Mouse (Mus musculus): ENCODE data around the gene Rassf2. TPM values are rescaled to one million over a fixed set of nuclear protein-coding genes. Genes with fewer than 3 reads are reported as not detected.

Rassf2 gene
- polyA plus RNA-seq, 1 experiment = 0.94 TPM

GRCm38 (mm10) chr2:132063776-132064175 is 33.7 kb upstream of the Rassf2 start:
- H3K27me3 ChIP-seq (ENCODE audit: control insufficient read depth, insufficient read depth, insufficient read length) = no peaks in the 10 kb centered on the region
- TF ChIP-seq CEBPB (IDR thresholded peaks at IDR 0.05; ENCODE audit: low read depth) = no peak
- no peak for TF ChIP-seq FOSL1 (IDR thresholded peaks at IDR 0.05; ENCODE audit: insufficient read depth, low read length, poor library complexity, severe bottlenecking)
- TF ChIP-seq USF1 (IDR thresholded peaks at IDR 0.05; ENCODE audit: low read depth) = no peak
- TF ChIP-seq CTCF (IDR thresholded peaks at IDR 0.05; ENCODE audit: control insufficient read depth, insufficient read depth, insufficient read length) = no peak
- TF ChIP-seq MYOG (IDR thresholded peaks at IDR 0.05; ENCODE audit: control insufficient read depth, extremely low read depth, insufficient read length) = no peak
- TF ChIP-seq MAX (IDR thresholded peaks at IDR 0.05) = no peak
- TF ChIP-seq MYOD1 (IDR thresholded peaks at IDR 0.05; ENCODE audit: control insufficient read depth, insufficient read length, low read depth) = no peak

GRCm38 (mm10) chr2:132061884-132062283 is 31.8 kb upstream of the Rassf2 start:
- Histone ChIP-seq H3ac (ENCODE audit: control insufficient read depth, insufficient read length, low read depth) (no peak overlapping the region), H3K36me3 (ENCODE audit: control insufficient read depth, insufficient read depth) (peaks cover 83% of the 10 kb centered on the region), H3K79me2 (ENCODE audit: control insufficient read depth, insufficient read depth) (no peaks in the 10 kb centered on the region), H3K79me3 (ENCODE audit: low read depth) (no peaks in the 10 kb centered on the region), H3K27me3 (ENCODE audit: control insufficient read depth, insufficient read depth, insufficient read length) (no peaks in the 10 kb centered on the region), H3K4me3 (ENCODE audit: insufficient read depth, poor library complexity, severe bottlenecking) (no peak overlapping the region)
- TF ChIP-seq CTCF (IDR thresholded peaks at IDR 0.05; ENCODE audit: control insufficient read depth, insufficient read depth, insufficient read length) = no peak
- TF ChIP-seq USF1 (IDR thresholded peaks at IDR 0.05; ENCODE audit: low read depth) = no peak

More at GRCm38 (mm10) chr2:132063776-132064175, 33.7 kb upstream of the Rassf2 start:
- H3K79me2 ChIP-seq (ENCODE audit: control insufficient read depth, insufficient read depth) = no peaks in the 10 kb centered on the region
- H3K4me3 ChIP-seq (ENCODE audit: insufficient read depth, poor library complexity, severe bottlenecking) = no peak overlapping the region
- H3K79me3 ChIP-seq (ENCODE audit: low read depth) = no peaks in the 10 kb centered on the region
- peaks cover 70% of the 10 kb centered on the region for H3K36me3 ChIP-seq (ENCODE audit: control insufficient read depth, insufficient read depth)
- no peak overlapping the region for H3ac ChIP-seq (ENCODE audit: control insufficient read depth, insufficient read length, low read depth)

GRCm38 (mm10) chr2:132059919-132060318 is 29.9 kb upstream of the Rassf2 start:
- TF ChIP-seq MYOG (IDR thresholded peaks at IDR 0.05; ENCODE audit: control insufficient read depth, extremely low read depth, insufficient read length) (no peak), CEBPB (IDR thresholded peaks at IDR 0.05; ENCODE audit: low read depth) (no peak), CTCF (IDR thresholded peaks at IDR 0.05; ENCODE audit: control insufficient read depth, insufficient read depth, insufficient read length) (no peak), USF1 (IDR thresholded peaks at IDR 0.05; ENCODE audit: low read depth) (no peak), FOSL1 (IDR thresholded peaks at IDR 0.05; ENCODE audit: insufficient read depth, low read length, poor library complexity, severe bottlenecking) (no peak), MAX (IDR thresholded peaks at IDR 0.05) (no peak), MYOD1 (IDR thresholded peaks at IDR 0.05; ENCODE audit: control insufficient read depth, insufficient read length, low read depth) (no peak)
- no peaks in the 10 kb centered on the region for H3K27me3 ChIP-seq (ENCODE audit: control insufficient read depth, insufficient read depth, insufficient read length)
- H3K79me3 ChIP-seq (ENCODE audit: low read depth) = no peaks in the 10 kb centered on the region
- no peaks in the 10 kb centered on the region for H3K79me2 ChIP-seq (ENCODE audit: control insufficient read depth, insufficient read depth)
- no peak overlapping the region for H3K4me3 ChIP-seq (ENCODE audit: insufficient read depth, poor library complexity, severe bottlenecking)
- H3K36me3 ChIP-seq (ENCODE audit: control insufficient read depth, insufficient read depth) = peaks cover 91% of the 10 kb centered on the region
- no peak overlapping the region for H3ac ChIP-seq (ENCODE audit: control insufficient read depth, insufficient read length, low read depth)

GRCm38 (mm10) chr2:132055349-132055753 is 25.3 kb upstream of the Rassf2 start:
- H3K27me3 ChIP-seq (ENCODE audit: control insufficient read depth, insufficient read depth, insufficient read length) = no peaks in the 10 kb centered on the region
- no peak for TF ChIP-seq CTCF (IDR thresholded peaks at IDR 0.05; ENCODE audit: control insufficient read depth, insufficient read depth, insufficient read length)
- no peak for TF ChIP-seq MYOG (IDR thresholded peaks at IDR 0.05; ENCODE audit: control insufficient read depth, extremely low read depth, insufficient read length)
- TF ChIP-seq USF1 (IDR thresholded peaks at IDR 0.05; ENCODE audit: low read depth) = no peak
- no peak for TF ChIP-seq CEBPB (IDR thresholded peaks at IDR 0.05; ENCODE audit: low read depth)
- no peaks in the 10 kb centered on the region for H3K79me3 ChIP-seq (ENCODE audit: low read depth)
- H3K4me3 ChIP-seq (ENCODE audit: insufficient read depth, poor library complexity, severe bottlenecking) = no peak overlapping the region
- no peak overlapping the region for H3ac ChIP-seq (ENCODE audit: control insufficient read depth, insufficient read length, low read depth)
- peaks cover 64% of the 10 kb centered on the region for H3K36me3 ChIP-seq (ENCODE audit: control insufficient read depth, insufficient read depth)
- H3K79me2 ChIP-seq (ENCODE audit: control insufficient read depth, insufficient read depth) = no peaks in the 10 kb centered on the region

GRCm38 (mm10) chr2:132053824-132054223 is 23.8 kb upstream of the Rassf2 start:
- no peak for TF ChIP-seq CTCF (IDR thresholded peaks at IDR 0.05; ENCODE audit: control insufficient read depth, insufficient read depth, insufficient read length)
- TF ChIP-seq USF1 (IDR thresholded peaks at IDR 0.05; ENCODE audit: low read depth) = no peak
- H3K79me2 ChIP-seq (ENCODE audit: control insufficient read depth, insufficient read depth) = no peaks in the 10 kb centered on the region
- no peak overlapping the region for H3ac ChIP-seq (ENCODE audit: control insufficient read depth, insufficient read length, low read depth)
- H3K79me3 ChIP-seq (ENCODE audit: low read depth) = no peaks in the 10 kb centered on the region
- H3K27me3 ChIP-seq (ENCODE audit: control insufficient read depth, insufficient read depth, insufficient read length) = no peaks in the 10 kb centered on the region
- no peak overlapping the region for H3K4me3 ChIP-seq (ENCODE audit: insufficient read depth, poor library complexity, severe bottlenecking)
- peaks cover 49% of the 10 kb centered on the region for H3K36me3 ChIP-seq (ENCODE audit: control insufficient read depth, insufficient read depth)

- no peaks in the 10 kb centered on the region for H3K79me2 ChIP-seq (ENCODE audit: control insufficient read depth, insufficient read depth)
- TF ChIP-seq MAX (IDR thresholded peaks at IDR 0.05) (no peak), CEBPB (IDR thresholded peaks at IDR 0.05; ENCODE audit: low read depth) (no peak)
Measured at GRCm38 (mm10) chr2:132051798-132052197, 21.7 kb upstream of the Rassf2 start.

More at GRCm38 (mm10) chr2:132051798-132052197, 21.7 kb upstream of the Rassf2 start:
- no peak overlapping the region for H3K4me3 ChIP-seq (ENCODE audit: insufficient read depth, poor library complexity, severe bottlenecking)
- no peaks in the 10 kb centered on the region for H3K79me3 ChIP-seq (ENCODE audit: low read depth)
- H3K36me3 ChIP-seq (ENCODE audit: control insufficient read depth, insufficient read depth) = peaks cover 29% of the 10 kb centered on the region
- no peaks in the 10 kb centered on the region for H3K27me3 ChIP-seq (ENCODE audit: control insufficient read depth, insufficient read depth, insufficient read length)
- H3ac ChIP-seq (ENCODE audit: control insufficient read depth, insufficient read length, low read depth) = no peak overlapping the region

Data from C2C12 (cell line).